Mouse (Mus musculus) kidney, adult 2 months (tissue): ENCODE measurements at regions not wholly inside any gene's neighbourhood (a gene's known extent, or its start where the extent isn't known, plus 50 kb on each side); places are given as distances from the start of the nearest gene placed in this dataset.

ENCODE experiments used
- CTCF ChIP-seq: fragments of 200-500 bp; conservative IDR thresholded peaks from 2 replicates; pipeline ENCODE4 v1.5.1; 2011; ENCODE audit warnings: low read depth, mild to moderate bottlenecking, control low read depth, low read length, moderate library complexity, mixed read lengths; ENCODE audit not compliant: insufficient read depth, insufficient read length
- POLR2A ChIP-seq: fragments of 200-500 bp; IDR thresholded peaks from one replicate; pipeline ENCODE4 v1.6.1; 2011; ENCODE audit warnings: low read depth, low read length, control low read depth

DNA sequence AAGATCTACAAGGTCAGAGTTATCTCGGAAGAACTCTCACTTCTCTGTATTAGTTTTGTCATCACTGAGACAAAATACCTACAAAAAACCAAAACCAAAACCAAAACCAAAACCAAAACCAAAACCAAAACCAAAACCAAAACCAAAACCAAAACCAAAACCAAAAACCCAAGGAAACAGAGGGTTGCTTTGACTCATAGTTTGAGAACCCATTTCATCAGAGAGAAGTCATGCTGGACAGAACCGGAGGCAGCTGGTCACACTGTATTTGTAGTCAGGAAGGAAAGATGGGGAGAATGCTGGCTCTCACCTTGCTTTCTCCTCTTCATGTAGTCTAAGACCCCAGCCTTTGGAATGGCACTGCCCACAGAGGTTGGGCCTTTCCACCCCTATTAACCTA, 57.3 kb upstream of the Cnr1 start:
- TF ChIP-seq CTCF = no peak
- no peak for TF ChIP-seq POLR2A
